20 mouse cellular contexts compared by ENCODE assay signal in genomic region chr5:30833416-30833815, GRCm38 (mm10). TPM values are rescaled to one million over a fixed set of nuclear protein-coding genes. Genes with fewer than 3 reads are reported as not detected.
DNase-seq lines count a peak whose midpoint lies in the region; ATAC-seq and TF ChIP-seq lines count a peak whose summit lies in the region.
"Had no signal": no experiment of that assay in that cellular context is flagged by ENCODE, and none has a peak within 500 bp of the region (broad histone marks: within the 10 kb centered on the region; RNA-seq: fewer than 3 reads in every experiment).

No protein-coding gene starts in this region.

- no peak for ATAC-seq in kidney, embryonic 15.5 days (replicated peaks; ENCODE audit: low FRiP score)
- no peak for ATAC-seq in midbrain, embryonic 11.5 days (ENCODE audit: low FRiP score)
- ATAC-seq in midbrain, embryonic 13.5 days = no peak
- peak; percentile 93 for ATAC-seq in intestine, postnatal 0 days

- TF ChIP-seq CTCF in intestine, postnatal 0 days (IDR thresholded peaks at IDR 0.05; ENCODE audit: low read depth) = no peak

- no peaks in the 10 kb centered on the region for H3K27me3 ChIP-seq in kidney, embryonic 15.5 days
- H3K27me3 ChIP-seq in midbrain, embryonic 11.5 days (ENCODE audit: control insufficient read depth, insufficient read depth, low read length) = no peaks in the 10 kb centered on the region
- no peaks in the 10 kb centered on the region for H3K27me3 ChIP-seq in midbrain, embryonic 13.5 days
- no peaks in the 10 kb centered on the region for H3K27me3 ChIP-seq in intestine, postnatal 0 days (replicated peaks; ENCODE audit: control insufficient read depth, insufficient read depth, low read length)
- H3K27me3 ChIP-seq: embryonic facial prominence, embryonic 12.5 days; limb, embryonic 12.5 days; neural tube, embryonic 12.5 days; stomach, embryonic 15.5 days had no signal

- 80% methylated on average over 3 of the region's 3 CpGs for WGBS in kidney, embryonic 15.5 days
- WGBS in midbrain, embryonic 11.5 days = 90% methylated on average over 3 of the region's 3 CpGs
- WGBS in midbrain, embryonic 13.5 days = 90% methylated on average over 3 of the region's 3 CpGs
- 57% methylated on average over 3 of the region's 3 CpGs for WGBS in intestine, postnatal 0 days

- H3K9ac ChIP-seq in kidney, embryonic 15.5 days = no peak overlapping the region
- no peak overlapping the region for H3K9ac ChIP-seq in midbrain, embryonic 11.5 days (ENCODE audit: low read length)
- no peak overlapping the region for H3K9ac ChIP-seq in midbrain, embryonic 13.5 days (replicated peaks)
- no peak overlapping the region for H3K9ac ChIP-seq in intestine, postnatal 0 days (ENCODE audit: low read depth, low read length)
- H3K9ac ChIP-seq: embryonic facial prominence, embryonic 12.5 days; limb, embryonic 12.5 days; neural tube, embryonic 12.5 days; stomach, embryonic 15.5 days had no signal

- no peak overlapping the region for H3K27ac ChIP-seq in kidney, embryonic 15.5 days
- H3K27ac ChIP-seq in midbrain, embryonic 11.5 days (ENCODE audit: low read depth, low read length) = no peak overlapping the region
- H3K27ac ChIP-seq in midbrain, embryonic 13.5 days = no peak overlapping the region
- peak overlapping the region; percentile 74 for H3K27ac ChIP-seq in intestine, postnatal 0 days (ENCODE audit: low read depth, low read length)
- H3K27ac ChIP-seq: embryonic facial prominence, embryonic 12.5 days; heart, adult 2 months; hindbrain, embryonic 10.5 days; limb, embryonic 12.5 days; neural tube, embryonic 12.5 days; stomach, embryonic 15.5 days had no signal

- H3K9me3 ChIP-seq in kidney, embryonic 15.5 days (replicated peaks) = no peaks in the 10 kb centered on the region
- H3K9me3 ChIP-seq in midbrain, embryonic 11.5 days (ENCODE audit: control insufficient read depth, low read length) = peaks cover 5% of the 10 kb centered on the region; the same call in 1 of the 2 replicates
- no peaks in the 10 kb centered on the region for H3K9me3 ChIP-seq in midbrain, embryonic 13.5 days
- H3K9me3 ChIP-seq in intestine, postnatal 0 days (ENCODE audit: control insufficient read depth) = no peaks in the 10 kb centered on the region
- H3K9me3 ChIP-seq: embryonic facial prominence, embryonic 12.5 days; stomach, embryonic 15.5 days had no signal

- no peak overlapping the region for H3K4me3 ChIP-seq in kidney, embryonic 15.5 days (replicated peaks)
- H3K4me3 ChIP-seq in midbrain, embryonic 11.5 days (ENCODE audit: low read depth, low read length) = no peak overlapping the region
- H3K4me3 ChIP-seq in midbrain, embryonic 13.5 days (replicated peaks) = no peak overlapping the region
- no peak overlapping the region for H3K4me3 ChIP-seq in intestine, postnatal 0 days (ENCODE audit: low read depth, low read length)
- H3K4me3 ChIP-seq: embryonic facial prominence, embryonic 12.5 days; heart, adult 2 months; hindbrain, embryonic 10.5 days; limb, embryonic 12.5 days; neural tube, embryonic 12.5 days; stomach, embryonic 15.5 days had no signal

- 0 out of 2 replicates have a peak, but pooled peaks cover 13% of the 10 kb centered on the region for H3K36me3 ChIP-seq in kidney, embryonic 15.5 days
- H3K36me3 ChIP-seq in midbrain, embryonic 11.5 days (ENCODE audit: control insufficient read depth, insufficient read depth, low read length) = peaks cover 6% of the 10 kb centered on the region; the same call in 1 of the 2 replicates
- peaks cover 23% of the 10 kb centered on the region for H3K36me3 ChIP-seq in midbrain, embryonic 13.5 days
- H3K36me3 ChIP-seq in intestine, postnatal 0 days (ENCODE audit: control insufficient read depth, insufficient read depth) = no peaks in the 10 kb centered on the region
- H3K36me3 ChIP-seq: stomach, embryonic 15.5 days had no signal

- H3K4me2 ChIP-seq in kidney, embryonic 15.5 days = no peak overlapping the region
- no peak overlapping the region for H3K4me2 ChIP-seq in midbrain, embryonic 11.5 days
- H3K4me2 ChIP-seq in midbrain, embryonic 13.5 days (replicated peaks) = no peak overlapping the region
- no peak overlapping the region for H3K4me2 ChIP-seq in intestine, postnatal 0 days (replicated peaks; ENCODE audit: low read depth)
- H3K4me2 ChIP-seq: embryonic facial prominence, embryonic 12.5 days; limb, embryonic 12.5 days; neural tube, embryonic 12.5 days; stomach, embryonic 15.5 days had no signal

- H3K4me1 ChIP-seq in kidney, embryonic 15.5 days = no peaks in the 10 kb centered on the region
- H3K4me1 ChIP-seq in midbrain, embryonic 11.5 days (ENCODE audit: control insufficient read depth, insufficient read depth, low read length) = no peaks in the 10 kb centered on the region
- H3K4me1 ChIP-seq in midbrain, embryonic 13.5 days (replicated peaks) = no peaks in the 10 kb centered on the region
- no peaks in the 10 kb centered on the region for H3K4me1 ChIP-seq in intestine, postnatal 0 days (replicated peaks; ENCODE audit: control insufficient read depth, insufficient read depth, low read length)
- H3K4me1 ChIP-seq: embryonic facial prominence, embryonic 12.5 days; hindbrain, embryonic 10.5 days; limb, embryonic 12.5 days; neural tube, embryonic 12.5 days; stomach, embryonic 15.5 days had no signal

- peak; percentile 16 for DNase-seq in kidney, adult 18-20 months
- DNase-seq in midbrain, embryonic 11.5 days (ENCODE audit: low spot score, missing footprints) = peak; percentile 37
- DNase-seq in thymus, postnatal 36 days = no peak
- DNase-seq in cerebellum, adult 8-10 months = no peak
- DNase-seq: B cell, adult 2 months; cerebellum, adult 2 months; gastrocnemius, postnatal 10 days; heart, adult 2 months; lung, adult 2 months; lung, postnatal 36 days; spleen, adult 18-20 months; thymus, postnatal 14 days had no signal

RNA-seq across cellular contexts. Expression of gene Mapre3, which starts 19.0 kb away (rescaled TPM):
- polyA plus RNA-seq in kidney, embryonic 15.5 days (2015; fragmentation: Nextera tagmentation; extraction: Ambion mirVana) = 22.4 and 23.6 TPM in 2 replicates
- 35.0 and 40.5 TPM in 2 replicates for polyA plus RNA-seq in midbrain, embryonic 11.5 days (2014; fragmentation: Nextera tagmentation; extraction: Ambion mirVana)
- 111 and 113 TPM in 2 replicates for polyA plus RNA-seq in midbrain, embryonic 13.5 days (2015; fragmentation: Nextera tagmentation; extraction: Ambion mirVana)
- 25.3 and 25.5 TPM in 2 replicates for polyA plus RNA-seq in intestine, postnatal 0 days (2015; fragmentation: Nextera tagmentation; extraction: Ambion mirVana)

RNA-seq across cellular contexts. Expression of gene Tmem214, which starts 34.4 kb away (rescaled TPM):
- polyA plus RNA-seq in kidney, embryonic 15.5 days (2015; fragmentation: Nextera tagmentation; extraction: Ambion mirVana) = 82.4 and 93.2 TPM in 2 replicates
- 32.5 and 35.4 TPM in 2 replicates for polyA plus RNA-seq in midbrain, embryonic 11.5 days (2014; fragmentation: Nextera tagmentation; extraction: Ambion mirVana)
- 57.7 and 59.7 TPM in 2 replicates for polyA plus RNA-seq in midbrain, embryonic 13.5 days (2015; fragmentation: Nextera tagmentation; extraction: Ambion mirVana)
- 46.1 and 47.6 TPM in 2 replicates for polyA plus RNA-seq in intestine, postnatal 0 days (2015; fragmentation: Nextera tagmentation; extraction: Ambion mirVana)

RNA-seq across cellular contexts. Expression of gene Agbl5, which starts 55.1 kb away (rescaled TPM):
- polyA plus RNA-seq in kidney, embryonic 15.5 days (2015; fragmentation: Nextera tagmentation; extraction: Ambion mirVana) = 20.6 and 25.9 TPM in 2 replicates
- polyA plus RNA-seq in midbrain, embryonic 11.5 days (2014; fragmentation: Nextera tagmentation; extraction: Ambion mirVana) = 22.0 and 22.3 TPM in 2 replicates
- 23.3 and 29.2 TPM in 2 replicates for polyA plus RNA-seq in midbrain, embryonic 13.5 days (2015; fragmentation: Nextera tagmentation; extraction: Ambion mirVana)
- 5.5 and 6.5 TPM in 2 replicates for polyA plus RNA-seq in intestine, postnatal 0 days (2015; fragmentation: Nextera tagmentation; extraction: Ambion mirVana)

Comparison
In these comparisons a context has a peak if more than half of its experiments do, and no peak if none do; other contexts are left out.
1. DNase-seq: peak in kidney, adult 18-20 months (single experiment) and midbrain, embryonic 11.5 days (single experiment); none in thymus, postnatal 36 days (0 of 2) and cerebellum, adult 8-10 months (single experiment).